Mouse (Mus musculus): ENCODE measurements around the gene Exosc8. TPM values are rescaled to one million over a fixed set of nuclear protein-coding genes. Genes with fewer than 3 reads are reported as not detected.

Gene Exosc8
- total RNA-seq, 2 experiments from 2014 or later: 14.1 to 68.0 TPM

GRCm38 (mm10) chr3:54687245-54687644 is 47.9 kb downstream of the Exosc8 start:
- ATAC-seq (replicated peaks; ENCODE audit: low FRiP score, poor library complexity, severe bottlenecking): no peak

DNA sequence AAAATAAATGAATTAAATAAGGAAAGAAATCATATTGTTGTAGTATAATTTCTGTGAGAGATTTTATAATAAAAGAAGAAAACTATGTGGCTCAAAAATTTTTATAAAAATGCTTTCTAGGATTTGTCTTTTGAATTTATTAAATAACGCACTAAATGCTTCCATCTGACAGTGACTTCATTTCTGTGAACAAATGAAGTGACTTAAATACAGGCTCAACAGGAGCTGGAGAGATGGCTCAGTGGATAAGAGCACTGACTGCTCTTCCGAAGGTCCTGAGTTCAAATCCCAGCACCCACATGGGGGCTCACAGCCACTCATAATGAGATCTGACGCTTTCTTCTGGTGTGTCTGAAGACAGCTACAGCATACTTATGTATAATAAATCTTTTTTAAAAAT is 50.0 kb downstream of the Exosc8 start:
- no peak for ATAC-seq (replicated peaks; ENCODE audit: low FRiP score, poor library complexity, severe bottlenecking)

DNA sequence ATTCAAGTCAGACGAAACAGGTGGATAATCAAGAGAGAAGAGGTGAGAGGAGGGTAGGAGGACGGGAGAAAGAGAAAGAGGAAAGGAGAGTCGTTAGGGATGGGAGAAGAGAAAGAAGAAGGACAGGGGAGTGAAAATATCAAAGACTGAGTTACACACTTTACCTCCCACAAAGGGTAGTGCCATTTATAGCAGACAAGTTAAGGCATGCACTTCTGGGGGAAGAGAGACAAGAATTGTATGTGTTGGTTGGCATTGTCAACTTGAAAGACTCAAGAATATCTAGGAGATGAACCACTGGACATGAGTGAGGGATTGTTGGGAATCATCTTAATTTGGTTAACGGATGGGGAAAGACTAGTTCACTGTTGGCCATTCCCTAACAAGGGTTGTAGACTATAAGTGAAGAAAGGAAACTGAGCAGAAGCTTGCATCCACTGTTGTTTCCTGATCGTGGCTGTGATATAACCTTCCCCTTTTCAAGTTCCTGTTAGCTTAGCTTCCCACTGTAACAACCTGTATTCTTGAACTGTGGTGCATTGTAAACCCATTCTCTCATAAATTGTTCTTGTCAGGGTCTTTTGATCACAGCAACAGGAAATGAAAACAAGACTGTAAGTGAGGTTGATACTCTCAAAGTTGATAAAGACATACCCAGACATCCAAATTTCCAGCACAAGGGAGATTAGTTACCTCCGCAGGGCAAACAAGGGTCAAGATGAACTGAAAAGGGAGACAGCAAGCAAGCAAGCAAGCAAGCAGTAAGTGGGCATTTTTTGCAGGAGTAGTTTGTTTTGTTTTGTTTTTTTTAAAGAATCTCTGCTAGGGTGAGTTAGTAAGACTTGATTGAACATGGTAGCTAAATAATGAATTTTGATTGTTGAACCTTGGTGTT is 53.6 kb downstream of the Exosc8 start:
- no peak for ATAC-seq (replicated peaks; ENCODE audit: low FRiP score, poor library complexity, severe bottlenecking)

Other genes starting within 250 kb of the Exosc8 start
- gene Supt20, start 42.6 kb downstream of the Exosc8 start, total RNA-seq (2015; ENCODE audit: low replicate concordance): 21.5 and 40.5 TPM in 2 replicates
- gene Supt20, start 42.6 kb downstream of the Exosc8 start, total RNA-seq (2017; ENCODE audit: low replicate concordance): 11.4 and 14.9 TPM in 2 replicates
- gene Gm21958, start 21.0 kb downstream of the Exosc8 start, total RNA-seq (2015; ENCODE audit: low replicate concordance): not detected in 2 replicates
- 6.4 TPM in 1 of 2 replicates, not detected in the other for gene Gm21958, start 21.0 kb downstream of the Exosc8 start, total RNA-seq (2017; ENCODE audit: low replicate concordance)
- gene Alg5, start 146 bp upstream of the Exosc8 start, total RNA-seq (2015; ENCODE audit: low replicate concordance): 2.1 and 8.8 TPM in 2 replicates
- gene Alg5, start 146 bp upstream of the Exosc8 start, total RNA-seq (2017; ENCODE audit: low replicate concordance): 2.4 and 12.2 TPM in 2 replicates
- gene Smad9, start 20.2 kb upstream of the Exosc8 start, total RNA-seq (2015; ENCODE audit: low replicate concordance): not detected in 2 replicates
- gene Smad9, start 20.2 kb upstream of the Exosc8 start, total RNA-seq (2017; ENCODE audit: low replicate concordance): not detected in 2 replicates
- 6.1 and 8.4 TPM in 2 replicates for gene Rfxap, start 72.4 kb upstream of the Exosc8 start, total RNA-seq (2015; ENCODE audit: low replicate concordance)
- 7.1 and 19.2 TPM in 2 replicates for gene Rfxap, start 72.4 kb upstream of the Exosc8 start, total RNA-seq (2017; ENCODE audit: low replicate concordance)
- gene Sertm1, start 180.5 kb upstream of the Exosc8 start, total RNA-seq (2015; ENCODE audit: low replicate concordance): not detected in 2 replicates
- not detected in 2 replicates for gene Sertm1, start 180.5 kb upstream of the Exosc8 start, total RNA-seq (2017; ENCODE audit: low replicate concordance)

Measured in erythroblast, adult 5-6 weeks (primary cell).